Mouse (Mus musculus): ENCODE results near the gene Actl9.
A peak's percentile ranks its signal among the peaks of the same experiment; 100 is the strongest.

Gene Actl9

DNA sequence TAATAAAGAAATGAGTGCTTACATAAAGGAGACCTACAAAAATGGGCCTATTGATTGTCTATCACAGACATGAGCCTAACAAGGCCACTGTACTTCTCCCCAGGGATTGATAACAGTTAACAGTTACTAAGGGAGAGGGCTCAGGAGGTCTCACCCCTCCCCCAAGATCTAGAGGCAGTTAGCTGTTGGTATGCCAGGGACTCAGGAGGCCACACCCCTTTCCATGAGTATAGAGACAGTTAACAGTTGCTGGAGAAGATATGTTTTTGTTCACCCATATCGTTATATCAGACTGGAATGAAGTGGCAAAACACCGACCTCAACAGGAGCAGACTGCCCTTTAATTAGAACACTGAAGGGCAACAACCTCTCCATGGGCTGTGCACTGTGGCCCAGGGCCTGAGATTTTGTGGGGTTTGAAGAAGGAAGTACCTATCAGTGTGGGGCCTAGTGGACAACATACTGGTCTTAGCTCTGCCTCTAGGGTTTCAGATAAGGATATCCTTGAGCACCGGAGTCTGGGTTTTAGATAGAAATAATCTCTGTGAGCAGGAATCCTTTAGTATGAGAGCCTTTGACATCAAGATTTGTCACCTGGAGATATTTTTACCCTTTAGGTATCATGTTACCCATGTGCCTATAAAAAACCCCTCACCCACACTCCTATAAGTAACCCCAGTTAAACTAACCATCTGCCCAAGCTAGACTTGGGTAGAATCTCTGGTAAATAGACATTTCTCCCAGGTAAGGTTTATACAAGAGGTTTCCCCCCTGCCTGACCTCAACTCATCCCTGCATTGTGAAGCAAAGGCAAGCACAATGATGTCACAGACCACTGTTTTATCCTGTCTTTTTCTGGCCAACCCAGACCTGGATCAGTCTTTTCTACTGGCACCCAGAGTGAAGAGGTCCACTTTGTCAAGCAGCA is at the start of gene Actl9:
Gene Actl9 (plus strand): TSS at position 878 of the 928 bp plus-strand sequence.
- DNase-seq (ENCODE audit: low spot score in 2 of 2), result no peak

DNA sequence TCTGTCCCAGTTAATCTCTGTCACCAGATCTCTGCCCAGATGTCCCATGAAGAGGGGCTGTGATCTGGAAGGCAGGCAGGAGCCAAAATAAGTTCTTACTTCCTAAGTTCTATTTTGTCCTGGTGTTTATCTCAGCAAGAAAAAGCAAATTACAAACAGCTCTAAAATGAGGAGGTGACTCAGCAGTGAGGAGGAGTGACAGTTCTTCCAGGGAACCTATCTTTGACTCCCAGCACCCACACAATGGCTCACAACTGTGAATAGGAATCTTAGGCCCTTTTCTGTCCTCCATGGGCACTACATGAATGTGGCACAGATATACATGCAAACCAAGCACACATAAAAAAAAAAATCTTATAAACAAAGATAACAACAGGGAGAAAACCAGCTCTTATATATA is 47.0 kb upstream of the Actl9 start:
- DNase-seq (ENCODE audit: low spot score in 2 of 2), result no peak

- DNase-seq (ENCODE audit: low spot score in 2 of 2), result no peak
Measured at GRCm38 (mm10) chr17:33392271-33392670, 40.4 kb upstream of the Actl9 start.

DNA sequence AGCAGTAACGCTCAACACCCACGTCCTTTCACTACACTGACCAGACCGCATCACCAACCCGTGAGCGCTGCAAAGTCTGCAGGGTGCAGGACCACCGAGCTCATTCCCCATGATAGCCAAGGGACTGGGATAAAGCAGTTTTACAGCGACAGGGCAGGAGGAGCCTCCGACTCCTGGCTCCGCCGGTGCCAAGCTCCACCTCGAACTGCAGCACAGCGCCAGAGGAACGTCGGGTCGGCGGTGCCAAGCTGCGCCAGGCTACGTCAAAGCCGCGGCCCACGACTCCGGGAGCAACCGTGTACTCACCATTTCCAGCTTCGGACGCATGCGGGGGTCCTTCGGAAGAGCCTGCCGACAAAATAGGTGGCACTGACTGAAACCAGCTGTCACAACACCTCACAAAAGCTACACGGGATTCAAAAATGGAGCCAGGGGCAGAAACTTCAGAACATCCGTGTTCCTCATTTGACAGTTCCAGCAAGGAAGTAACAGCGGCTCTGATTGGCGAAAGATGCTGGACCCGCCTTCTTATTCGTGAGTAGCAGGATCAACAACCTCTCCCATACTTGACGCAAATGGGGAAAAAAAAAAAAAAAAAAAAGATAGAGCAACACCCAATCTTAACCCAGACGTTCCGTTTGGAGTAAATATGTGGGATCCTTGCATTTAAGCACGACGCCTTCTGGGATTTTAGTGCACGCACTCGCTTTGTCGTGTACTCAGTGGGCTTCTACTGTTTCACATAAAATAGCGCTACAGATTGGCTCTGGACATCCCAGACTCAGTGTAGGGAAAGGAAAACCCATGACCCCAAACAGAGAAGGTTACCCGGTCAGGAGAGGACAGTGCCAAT is 38.3 kb upstream of the Actl9 start, which contains the start of gene Zfp101:
Gene Zfp101 (minus strand): TSS at position 460 of the 853 bp plus-strand sequence.
- peak; percentile 87 to 91 for DNase-seq (ENCODE audit: low spot score in 2 of 2)

DNA sequence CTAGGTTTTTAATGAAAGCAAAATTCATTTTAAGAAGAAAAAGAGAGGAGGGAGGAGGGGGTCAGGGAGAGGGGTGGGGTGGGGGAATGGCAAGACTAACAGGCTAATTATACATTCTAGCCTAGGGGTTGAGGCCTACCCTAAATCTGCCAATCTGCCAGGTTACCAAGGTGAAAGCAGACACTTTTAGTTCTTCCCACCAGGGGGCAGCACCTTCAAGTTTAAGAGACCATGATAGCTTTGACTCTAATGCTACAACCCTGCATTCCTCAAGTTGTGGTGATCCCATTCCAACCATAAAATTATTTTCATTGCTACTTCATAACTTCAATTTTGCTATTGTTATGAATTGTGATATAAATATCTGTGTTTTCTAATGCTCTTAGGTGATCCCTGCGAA is 6.5 kb downstream of the Actl9 start:
- peak; percentile 70 for DNase-seq (ENCODE audit: low spot score in 2 of 2)

DNA sequence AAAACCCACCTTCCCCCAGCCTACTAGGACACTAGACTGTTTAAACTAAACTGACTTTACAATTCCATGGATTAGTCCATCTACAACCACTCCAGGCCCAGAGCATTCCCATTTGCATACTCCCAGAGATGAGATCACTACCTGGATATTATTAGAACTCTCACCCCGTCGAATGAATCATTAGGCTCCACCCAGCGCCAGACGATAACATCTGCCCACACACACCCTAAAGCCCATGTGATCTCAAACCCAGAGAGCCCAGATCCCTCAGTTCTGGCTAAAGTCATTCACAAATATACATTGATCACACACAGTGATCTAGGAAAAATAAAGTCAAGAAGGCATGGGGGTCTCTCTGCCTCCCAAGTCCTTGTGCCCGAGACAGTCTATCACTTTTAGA is 7.2 kb downstream of the Actl9 start:
- peak; percentile 51 to 52 for DNase-seq (ENCODE audit: low spot score in 2 of 2)

DNA sequence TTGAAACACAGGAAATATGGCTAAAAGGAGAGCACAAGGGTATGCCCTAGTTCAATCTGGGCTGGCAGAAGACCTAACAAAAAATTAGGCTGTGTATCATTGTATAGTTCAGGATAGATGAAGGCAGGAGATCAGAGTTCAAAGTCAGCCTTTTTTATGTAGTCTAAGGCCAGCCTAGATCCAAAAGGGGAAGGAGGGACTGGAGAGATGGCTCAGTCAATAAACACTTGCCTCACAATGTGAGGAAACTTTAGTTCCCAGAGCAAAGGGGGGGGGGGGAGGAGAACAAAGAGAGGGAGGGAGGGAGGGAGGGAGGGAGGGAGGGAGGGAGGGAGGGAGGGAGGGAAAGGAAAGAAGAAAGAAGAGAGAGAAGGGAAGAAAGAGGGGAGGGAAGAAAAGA is 8.5 kb downstream of the Actl9 start:
- no peak for DNase-seq (ENCODE audit: low spot score in 2 of 2)

DNA sequence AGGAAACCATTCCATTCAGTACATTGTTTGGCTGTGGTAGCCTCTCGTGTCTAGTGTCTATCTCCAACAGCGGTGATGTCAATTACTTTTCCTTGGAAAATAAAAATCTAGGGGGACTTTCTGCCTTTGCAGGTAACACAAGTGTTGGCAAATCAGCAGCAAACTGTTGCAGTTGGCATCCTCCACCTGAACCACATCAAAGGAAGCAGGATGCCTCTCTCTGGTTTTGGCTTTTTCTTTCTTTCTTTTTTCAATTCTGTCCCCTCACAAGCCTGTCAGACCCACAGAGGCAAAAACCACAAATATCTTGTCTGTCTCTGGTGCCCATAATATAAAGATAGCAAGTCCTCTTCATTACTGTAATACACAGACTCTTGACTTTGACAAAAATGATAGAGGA is 23.9 kb downstream of the Actl9 start:
- no peak for DNase-seq (ENCODE audit: low spot score in 2 of 2)

GRCm38 (mm10) chr17:33471206-33471605 is 38.5 kb downstream of the Actl9 start:
- DNase-seq (ENCODE audit: low spot score in 2 of 2), result no peak
